Mouse (Mus musculus) megakaryocyte, embryonic 14.5 days (primary cell): Measurements from ENCODE around the gene Crbn. TPM values are rescaled to one million over a fixed set of nuclear protein-coding genes. Genes with fewer than 3 reads are reported as not detected.

Experiments used
- H3K27me3 ChIP-seq: replicated peaks from 2 replicates; pipeline ENCODE3; 2012; ENCODE audit warnings: inconsistent platforms
- H3K36me3 ChIP-seq: replicated peaks from 2 replicates; pipeline ENCODE3; 2012; ENCODE audit warnings: low read length, inconsistent platforms, mixed read lengths
- H3K4me1 ChIP-seq: 2 replicates; pipeline ENCODE4 v1.6.1; 2012; ENCODE audit warnings: inconsistent platforms
- H3K4me3 ChIP-seq: replicated peaks from 2 replicates; pipeline ENCODE3; 2012; ENCODE audit warnings: moderate library complexity, mild to moderate bottlenecking, inconsistent platforms
- H3K9me3 ChIP-seq: 2 replicates; pipeline ENCODE4 v1.6.1; 2012; ENCODE audit warnings: inconsistent platforms
- FLI1 ChIP-seq: IDR thresholded peaks from 2 replicates; pipeline ENCODE4 v1.6.1; 2012; ENCODE audit warnings: low read length, inconsistent platforms, mixed read lengths
- GATA1 ChIP-seq: IDR thresholded peaks from 3 replicates; pipeline ENCODE4 v1.6.1; 2012; ENCODE audit warnings: mixed read lengths, low read length, inconsistent platforms, borderline replicate concordance
- polyA plus RNA-seq: library from polyadenylated mRNA; stranded (reverse); fragments of >175 nt; gene quantifications from 2 replicates; pipeline ENCODE4 v1.2.3, GENCODE M21; 2012; ENCODE audit warnings: low replicate concordance; ENCODE audit not compliant: insufficient read depth

Crbn gene
- polyA plus RNA-seq, 1 experiment = 0.63 TPM

- Histone ChIP-seq H3K9me3 (no peaks in the 10 kb centered on the region), H3K36me3 (no peaks in the 10 kb centered on the region), H3K27me3 (no peaks in the 10 kb centered on the region), H3K4me3 (no peak overlapping the region), H3K4me1 (0 out of 2 replicates have a peak, but pooled peaks cover 3% of the 10 kb centered on the region)
- no peak for TF ChIP-seq GATA1
- TF ChIP-seq FLI1 = no peak
Measured at GRCm38 (mm10) chr6:106804904-106805303, 5.0 kb upstream of the Crbn start.

GRCm38 (mm10) chr6:106800227-106800557 lies 315 bp upstream of the Crbn start:
- Histone ChIP-seq H3K27me3 (no peaks in the 10 kb centered on the region), H3K36me3 (peaks cover 10% of the 10 kb centered on the region), H3K9me3 (no peaks in the 10 kb centered on the region), H3K4me1 (peaks cover 33% of the 10 kb centered on the region), H3K4me3 (peak overlapping the region; percentile 98)
- TF ChIP-seq GATA1 = no peak
- TF ChIP-seq FLI1 = no peak

- Histone ChIP-seq H3K9me3 (no peaks in the 10 kb centered on the region), H3K4me1 (peaks cover 52% of the 10 kb centered on the region), H3K27me3 (no peaks in the 10 kb centered on the region), H3K36me3 (peaks cover 64% of the 10 kb centered on the region), H3K4me3 (peak overlapping the region; percentile 72)
- TF ChIP-seq FLI1 (no peak), GATA1 (no peak)
Measured at GRCm38 (mm10) chr6:106794094-106794814, 5.6 kb downstream of the Crbn start.

GRCm38 (mm10) chr6:106793621-106794020 lies 6.3 kb downstream of the Crbn start:
- peaks cover 70% of the 10 kb centered on the region for H3K36me3 ChIP-seq
- H3K4me3 ChIP-seq = peak overlapping the region; percentile 72
- H3K4me1 ChIP-seq = peaks cover 45% of the 10 kb centered on the region
- no peaks in the 10 kb centered on the region for H3K9me3 ChIP-seq
- TF ChIP-seq FLI1 (no peak), GATA1 (no peak)
- no peaks in the 10 kb centered on the region for H3K27me3 ChIP-seq

- no peak overlapping the region for H3K4me3 ChIP-seq
- peaks cover 75% of the 10 kb centered on the region for H3K36me3 ChIP-seq
- TF ChIP-seq FLI1 = no peak
- TF ChIP-seq GATA1 = no peak
Measured at GRCm38 (mm10) chr6:106793088-106793487, 6.8 kb downstream of the Crbn start.

GRCm38 (mm10) chr6:106792486-106792885 lies 7.4 kb downstream of the Crbn start:
- TF ChIP-seq FLI1 (no peak), GATA1 (no peak)
- H3K4me1 ChIP-seq = peaks cover 39% of the 10 kb centered on the region
- no peaks in the 10 kb centered on the region for H3K27me3 ChIP-seq
- no peaks in the 10 kb centered on the region for H3K9me3 ChIP-seq
- H3K4me3 ChIP-seq = no peak overlapping the region
- H3K36me3 ChIP-seq = peaks cover 81% of the 10 kb centered on the region

More at GRCm38 (mm10) chr6:106793088-106793487, 6.8 kb downstream of the Crbn start:
- H3K9me3 ChIP-seq = no peaks in the 10 kb centered on the region
- H3K4me1 ChIP-seq = peaks cover 41% of the 10 kb centered on the region
- H3K27me3 ChIP-seq = no peaks in the 10 kb centered on the region

GRCm38 (mm10) chr6:106791429-106791828 lies 8.4 kb downstream of the Crbn start:
- peaks cover 91% of the 10 kb centered on the region for H3K36me3 ChIP-seq
- TF ChIP-seq GATA1 (no peak), FLI1 (no peak)
- peaks cover 33% of the 10 kb centered on the region for H3K4me1 ChIP-seq
- no peaks in the 10 kb centered on the region for H3K9me3 ChIP-seq
- H3K4me3 ChIP-seq = no peak overlapping the region
- H3K27me3 ChIP-seq = no peaks in the 10 kb centered on the region

GRCm38 (mm10) chr6:106787138-106787537 lies 12.7 kb downstream of the Crbn start:
- H3K4me3 ChIP-seq = no peak overlapping the region
- no peaks in the 10 kb centered on the region for H3K9me3 ChIP-seq
- H3K36me3 ChIP-seq = peaks cover 86% of the 10 kb centered on the region
- H3K27me3 ChIP-seq = no peaks in the 10 kb centered on the region
- H3K4me1 ChIP-seq = no peaks in the 10 kb centered on the region
- TF ChIP-seq GATA1 (no peak), FLI1 (no peak)

GRCm38 (mm10) chr6:106770046-106770445 lies 29.8 kb downstream of the Crbn start:
- TF ChIP-seq FLI1 (no peak), GATA1 (no peak)
- Histone ChIP-seq H3K4me3 (peak overlapping the region; percentile 91), H3K4me1 (peaks cover 12% of the 10 kb centered on the region)

GRCm38 (mm10) chr6:106769290-106769866 lies 30.5 kb downstream of the Crbn start:
- H3K27me3 ChIP-seq = no peaks in the 10 kb centered on the region

More at GRCm38 (mm10) chr6:106770046-106770445, 29.8 kb downstream of the Crbn start:
- H3K27me3 ChIP-seq = no peaks in the 10 kb centered on the region
- no peaks in the 10 kb centered on the region for H3K9me3 ChIP-seq
- peaks cover 38% of the 10 kb centered on the region for H3K36me3 ChIP-seq

More at GRCm38 (mm10) chr6:106769290-106769866, 30.5 kb downstream of the Crbn start:
- Histone ChIP-seq H3K4me3 (peak overlapping the region; percentile 91), H3K9me3 (no peaks in the 10 kb centered on the region), H3K4me1 (peaks cover 12% of the 10 kb centered on the region), H3K36me3 (peaks cover 32% of the 10 kb centered on the region)
- no peak for TF ChIP-seq GATA1
